Mouse (Mus musculus) kidney, adult 10 weeks (tissue): ENCODE results near the gene Olfr826. TPM values are rescaled to one million over a fixed set of nuclear protein-coding genes. Genes with fewer than 3 reads are reported as not detected.

Experiments
- polyA plus RNA-seq: library from polyadenylated mRNA; stranded (reverse); fragments of 350-450 nt; fragmentation: Illumina TruSeq; extraction: RNeasy Lipid Tissue Mini Kit (QIAGEN cat#74804); gene quantifications from one replicate; pipeline ENCODE4 v1.2.3, GENCODE M21; 2014; ENCODE audit warnings: low read depth, low replicate concordance

Olfr826 gene
- polyA plus RNA-seq: not detected

GRCm38 (mm10) chr10:130184086-130184485, at the start of gene Olfr826:
Gene Olfr826, minus strand, starts transcription at chr10:130184186.

GRCm38 (mm10) chr10:130214303-130214702, 30.3 kb upstream of the Olfr826 start, which contains the start of gene Olfr827:
Gene Olfr827, minus strand, starts transcription at chr10:130214403.

GRCm38 (mm10) chr10:130166666-130167065, 17.3 kb downstream of the Olfr826 start, which contains the start of gene Olfr825:
Gene Olfr825, minus strand, starts transcription at chr10:130166766.

GRCm38 (mm10) chr10:130129900-130130299, 54.1 kb downstream of the Olfr826 start, which contains the start of gene Olfr824:
Gene Olfr824, minus strand, starts transcription at chr10:130130000.

Other genes with a start within 250 kb of the Olfr826 start
- gene Olfr818, start 235.1 kb downstream of the Olfr826 start, polyA plus RNA-seq: not detected
- not detected for gene Olfr819, start 216.9 kb downstream of the Olfr826 start, polyA plus RNA-seq
- gene Olfr247, start 208.0 kb downstream of the Olfr826 start, polyA plus RNA-seq: not detected
- not detected for gene Gm10310, start 199.1 kb downstream of the Olfr826 start, polyA plus RNA-seq
- gene Olfr820, start 171.6 kb downstream of the Olfr826 start, polyA plus RNA-seq: not detected
- not detected for gene Olfr821, start 153.8 kb downstream of the Olfr826 start, polyA plus RNA-seq
- gene Olfr822, start 113.0 kb downstream of the Olfr826 start, polyA plus RNA-seq: not detected
- gene Olfr823, start 68.8 kb downstream of the Olfr826 start, polyA plus RNA-seq: not detected
- gene Olfr824, start 54.2 kb downstream of the Olfr826 start, polyA plus RNA-seq: not detected
- not detected for gene Olfr825, start 17.4 kb downstream of the Olfr826 start, polyA plus RNA-seq
- not detected for gene Olfr827, start 30.2 kb upstream of the Olfr826 start, polyA plus RNA-seq
- gene Neurod4, start 96.1 kb upstream of the Olfr826 start, polyA plus RNA-seq: not detected
- not detected for gene Tespa1, start 138.7 kb upstream of the Olfr826 start, polyA plus RNA-seq
- not detected for gene Vmn2r84, start 210.1 kb upstream of the Olfr826 start, polyA plus RNA-seq
- not detected for gene Vmn2r85, start 245.5 kb upstream of the Olfr826 start, polyA plus RNA-seq